Mouse (Mus musculus) E14TG2a.4 (cell line): ENCODE data around the gene Tmem129.

Experiments
- CTCF ChIP-seq: conservative IDR thresholded peaks from 2 replicates; pipeline ENCODE4 v1.5.1; 2014; ENCODE audit warnings: low read length
- NANOG ChIP-seq: IDR thresholded peaks from 2 replicates; pipeline ENCODE4 v1.6.1; 2014; ENCODE audit warnings: borderline replicate concordance, low read length, mixed read lengths
- POU5F1 ChIP-seq: IDR thresholded peaks from 2 replicates; pipeline ENCODE4 v1.6.1; 2014; ENCODE audit warnings: low read length, borderline replicate concordance

DNA sequence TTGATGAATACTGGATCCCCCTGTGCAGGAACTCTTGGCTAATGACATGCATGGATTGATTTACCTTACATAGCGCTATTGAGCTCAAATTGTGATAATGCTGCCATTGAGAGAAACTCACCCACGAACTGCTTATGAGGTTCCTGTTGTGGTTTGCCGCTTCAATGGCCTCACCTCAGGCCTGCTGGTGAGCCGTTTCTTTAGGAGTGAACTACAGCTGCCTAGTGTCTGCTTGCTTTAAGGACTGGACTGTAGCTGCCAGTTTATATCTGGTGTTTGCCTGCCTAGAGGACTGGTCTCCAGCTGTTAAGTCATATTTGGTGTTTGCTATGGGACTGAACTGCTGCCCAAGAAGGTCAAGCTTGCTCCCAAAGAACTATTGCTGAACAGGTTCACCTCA lies 24.7 kb upstream of the Tmem129 start:
- TF ChIP-seq CTCF (no peak), POU5F1 (no peak), NANOG (no peak)
